Mouse (Mus musculus) forebrain, embryonic 10.5 days (tissue): ENCODE data around the gene Zfp524. TPM values are rescaled to one million over a fixed set of nuclear protein-coding genes. Genes with fewer than 3 reads are reported as not detected.
A peak's percentile ranks its signal among the peaks of the same experiment; 100 is the strongest.
"Not testable (repeated sequence)": the region's sequence is repeated elsewhere in the genome, so short reads cannot be mapped to it uniquely, and the experiment has no call there.

Experiments used
- DNase-seq: peaks from one replicate; pipeline ENCODE4 v3.0.0-alpha.2; 2017; ENCODE audit warnings: low spot score; ENCODE audit errors: extremely low spot score
- H3K27ac ChIP-seq: fragments of 300-500 bp; sonication (generic); 2 replicates; pipeline ENCODE4 v1.5.1; 2016; ENCODE audit warnings: mild to moderate bottlenecking
- H3K27me3 ChIP-seq: fragments of 300-500 bp; sonication (generic); 2 replicates; pipeline ENCODE4 v1.6.1; 2016; ENCODE audit warnings: mild to moderate bottlenecking; ENCODE audit not compliant: poor library complexity, severe bottlenecking
- H3K36me3 ChIP-seq: fragments of 300-500 bp; sonication (generic); replicated peaks from 2 replicates; pipeline ENCODE4 v1.6.1; 2016; ENCODE audit warnings: mild to moderate bottlenecking, moderate library complexity
- H3K4me1 ChIP-seq: fragments of 300-500 bp; sonication (generic); 2 replicates; pipeline ENCODE4 v1.6.1; 2016
- H3K4me3 ChIP-seq: fragments of 300-500 bp; sonication (generic); 2 replicates; pipeline ENCODE4 v1.5.1; 2016; ENCODE audit warnings: mild to moderate bottlenecking, moderate library complexity
- H3K9me3 ChIP-seq: fragments of 300-500 bp; sonication (generic); 2 replicates; pipeline ENCODE4 v1.6.1; 2016; ENCODE audit warnings: mild to moderate bottlenecking, moderate library complexity
- WGBS: fragments of 180-500 bp; shearing (Covaris S2); methylation state at CpG from one replicate; pipeline ENCODE4 v1.1.7; 2016; 5-methylcytosine and 5-hydroxymethylcytosine counted together
- polyA plus RNA-seq: library from polyadenylated mRNA; unstranded; fragments of >200 nt; fragmentation: Nextera tagmentation; extraction: Ambion mirVana; gene quantifications from 2 replicates; pipeline ENCODE4 v1.2.1, GENCODE M21; 2016

The Zfp524 gene
- polyA plus RNA-seq, 1 experiment from 2014 or later: 8.4 TPM

GRCm38 (mm10) chr7:4996003-4996895 is 18.0 kb upstream of the Zfp524 start, which contains the start of gene Zfp579:
Gene Zfp579, minus strand, starts transcription at chr7:4996158.
- Histone ChIP-seq H3K4me3 (peak within 1 kb of the TSS; percentile 82), H3K27ac (peak within 1 kb of the TSS; percentile 90), H3K4me1 (peaks cover 38% of the 10 kb centered on the region), H3K9me3 (peaks cover 28% of the 10 kb centered on the region), H3K27me3 (peaks cover 36% of the 10 kb centered on the region), H3K36me3 (peaks cover 34% of the 10 kb centered on the region)
- WGBS: 6% methylated on average over 23 of the region's 26 CpGs
- peak; percentile 94 for DNase-seq

DNA sequence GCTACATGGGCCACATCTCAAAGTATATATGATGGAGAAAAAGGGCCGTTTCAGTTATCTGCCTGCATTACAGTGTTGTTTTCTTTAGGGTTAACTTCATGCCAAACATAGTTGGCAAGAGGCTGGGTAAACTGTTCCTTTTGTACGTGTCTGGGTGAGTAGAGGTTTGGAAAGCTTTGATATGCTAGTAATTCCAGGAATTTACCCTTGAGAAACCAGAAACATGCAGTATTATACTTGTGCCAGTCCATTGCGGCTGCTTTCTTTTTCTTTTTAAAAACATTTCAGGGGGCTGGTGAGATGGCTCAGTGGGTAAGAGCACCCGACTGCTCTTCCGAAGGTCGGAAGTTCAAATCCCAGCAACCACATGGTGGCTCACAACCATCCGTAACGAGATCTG is 17.3 kb upstream of the Zfp524 start:
- H3K36me3 ChIP-seq: peaks cover 27% of the 10 kb centered on the region
- peaks cover 27% of the 10 kb centered on the region for H3K9me3 ChIP-seq
- peaks cover 38% of the 10 kb centered on the region for H3K4me1 ChIP-seq
- 69% methylated on average over 8 of the region's 8 CpGs for WGBS
- peaks cover 36% of the 10 kb centered on the region for H3K27me3 ChIP-seq
- peak overlapping the region; percentile 90 for H3K27ac ChIP-seq
- H3K4me3 ChIP-seq: peak overlapping the region; percentile 82
- DNase-seq: no peak

DNA sequence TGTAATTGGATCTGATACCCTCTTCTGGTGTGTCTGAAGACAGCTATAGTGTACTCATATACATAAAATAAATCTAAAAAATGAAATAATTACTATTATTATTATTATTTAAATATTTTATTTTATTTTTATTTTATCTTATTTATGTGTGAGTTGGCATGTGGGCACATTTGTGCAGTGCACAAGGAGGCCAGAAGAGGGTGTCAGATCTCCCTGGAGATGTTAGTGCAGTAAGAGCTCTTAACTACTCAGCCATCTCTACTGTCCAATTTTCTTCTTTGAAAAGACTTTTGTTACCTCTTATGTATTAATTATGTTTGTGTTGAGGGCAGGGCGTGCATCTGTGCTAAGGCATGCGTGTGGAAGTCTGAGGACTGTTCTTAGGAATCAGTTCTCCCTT is 14.3 kb upstream of the Zfp524 start:
- Histone ChIP-seq H3K27ac (no peak overlapping the region), H3K4me3 (no peak overlapping the region), H3K27me3 (peaks cover 7% of the 10 kb centered on the region), H3K36me3 (no peaks in the 10 kb centered on the region), H3K9me3 (peaks cover 10% of the 10 kb centered on the region), H3K4me1 (peaks cover 19% of the 10 kb centered on the region)
- DNase-seq: no peak
- 52% methylated on average over 2 of the region's 2 CpGs for WGBS

DNA sequence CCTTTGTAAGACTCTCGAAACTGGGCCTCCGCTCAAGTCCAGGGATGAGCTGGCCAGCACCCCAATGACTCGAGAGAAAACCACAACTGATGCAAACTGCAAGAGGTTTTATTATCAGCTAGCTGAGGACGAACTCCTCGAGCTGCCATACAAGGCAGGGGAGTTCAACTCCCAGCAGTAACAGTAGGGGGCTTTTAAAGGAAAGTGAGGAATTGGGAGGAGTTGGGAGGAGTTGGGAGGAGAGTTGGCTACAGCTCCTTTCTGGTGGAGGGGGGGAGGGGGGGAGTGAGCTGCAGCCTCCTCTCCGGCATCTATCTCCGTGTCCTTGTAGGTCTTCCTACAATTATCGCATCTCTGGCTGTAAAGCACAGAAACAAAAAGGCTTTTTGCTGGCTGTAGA is 11.3 kb upstream of the Zfp524 start:
- not testable (repeated sequence) for DNase-seq, H3K27me3 ChIP-seq, H3K4me1 ChIP-seq, H3K4me3 ChIP-seq, H3K27ac ChIP-seq
- 80% methylated on average over 8 of the region's 8 CpGs for WGBS
- H3K9me3 ChIP-seq: peaks cover 10% of the 10 kb centered on the region; the same call in 1 of the 2 replicates
- H3K36me3 ChIP-seq: peaks cover 24% of the 10 kb centered on the region

- no peak for DNase-seq
- H3K36me3 ChIP-seq: peaks cover 78% of the 10 kb centered on the region
Observed at GRCm38 (mm10) chr7:5008229-5008628, 6.0 kb upstream of the Zfp524 start.

DNA sequence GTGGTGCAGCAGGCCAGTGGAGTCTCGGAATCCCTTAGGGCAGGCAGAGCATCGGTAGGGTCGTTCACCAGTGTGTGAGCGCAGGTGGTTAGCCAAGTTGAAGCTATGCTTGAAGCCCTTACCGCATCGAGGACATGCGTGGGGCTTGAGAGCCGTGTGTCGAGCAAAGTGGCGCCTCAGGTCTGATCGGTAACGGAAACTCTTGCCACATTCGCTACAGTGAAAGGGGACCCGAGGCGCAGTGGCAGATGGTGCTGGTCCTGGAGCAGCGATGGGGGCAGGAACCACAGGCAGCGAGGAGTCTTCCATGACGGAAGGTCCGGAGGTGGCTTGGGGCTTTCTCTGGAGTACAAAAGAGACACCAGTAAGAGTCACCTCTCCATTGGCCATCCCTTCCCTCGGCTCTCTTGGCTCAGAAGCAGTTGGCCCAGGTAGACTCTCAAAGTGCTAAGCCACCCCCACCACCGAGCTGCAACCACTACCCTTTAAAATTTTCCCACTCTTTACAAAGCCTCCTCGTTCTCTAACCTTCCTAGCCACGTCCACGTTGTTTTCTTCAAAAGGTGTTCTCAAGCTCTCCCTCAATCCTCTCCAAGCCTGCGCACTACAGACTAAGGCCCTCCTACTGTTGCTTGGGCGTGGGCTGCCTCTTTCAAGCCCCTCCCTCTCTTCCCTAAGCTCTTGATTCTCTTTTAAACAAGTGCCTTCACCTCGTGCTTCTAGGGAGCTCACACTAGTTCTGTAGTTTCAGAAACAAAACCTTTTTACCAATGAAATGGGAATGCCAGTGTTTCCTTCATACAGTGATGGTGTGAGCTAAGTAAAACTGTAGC is 1.3 kb upstream of the Zfp524 start:
- H3K4me1 ChIP-seq: peaks cover 18% of the 10 kb centered on the region
- peaks cover 64% of the 10 kb centered on the region for H3K36me3 ChIP-seq
- H3K4me3 ChIP-seq: peak overlapping the region; percentile 73
- H3K27ac ChIP-seq: 0 out of 2 replicates have a peak overlapping the region, but pooled peaks have one; percentile 15
- peaks cover 27% of the 10 kb centered on the region for H3K9me3 ChIP-seq
- WGBS: 91% methylated on average over 27 of the region's 27 CpGs
- no peak for DNase-seq
- H3K27me3 ChIP-seq: no peaks in the 10 kb centered on the region

More at GRCm38 (mm10) chr7:5008229-5008628, 6.0 kb upstream of the Zfp524 start:
- H3K4me1 ChIP-seq: peaks cover 4% of the 10 kb centered on the region
- H3K27ac ChIP-seq: no peak overlapping the region
- no peaks in the 10 kb centered on the region for H3K27me3 ChIP-seq
- no peak overlapping the region for H3K4me3 ChIP-seq
- 97% methylated on average over 26 of the region's 26 CpGs for WGBS
- peaks cover 18% of the 10 kb centered on the region for H3K9me3 ChIP-seq

- H3K4me3 ChIP-seq: peak within 1 kb of the TSS; percentile 73
- no peaks in the 10 kb centered on the region for H3K27me3 ChIP-seq
- H3K4me1 ChIP-seq: peaks cover 25% of the 10 kb centered on the region
- H3K36me3 ChIP-seq: peaks cover 44% of the 10 kb centered on the region
- peak within 1 kb of the TSS; percentile 96 for H3K27ac ChIP-seq
- peaks cover 16% of the 10 kb centered on the region; the same call in 1 of the 2 replicates for H3K9me3 ChIP-seq
- under 1% methylated on average over 57 of the region's 76 CpGs for WGBS
- peak; percentile 95 for DNase-seq
Observed at GRCm38 (mm10) chr7:5015118-5016001, 1.1 kb downstream of the Zfp524 start, which contains the start of gene Gm44973. Gene Gm44973, plus strand, starts transcription at chr7:5015496.

DNA sequence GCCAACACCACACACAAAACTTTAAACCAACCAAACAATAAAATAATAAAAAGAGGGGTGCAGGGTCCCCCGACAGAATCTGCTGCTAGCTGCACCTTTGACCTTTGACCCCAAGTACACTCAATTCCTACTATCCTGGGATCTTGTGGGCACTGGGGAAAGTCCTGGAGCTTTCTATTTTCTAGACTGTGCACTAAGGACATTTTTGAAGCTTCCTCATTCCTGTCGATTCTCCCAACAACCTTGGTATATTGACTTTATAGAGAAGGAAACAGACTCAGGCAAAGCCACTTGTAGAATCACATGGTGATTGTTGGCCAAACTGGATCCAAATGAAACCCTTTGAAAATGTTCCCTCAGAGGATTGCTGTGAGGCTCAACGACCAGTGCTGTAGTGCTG is 1.8 kb downstream of the Zfp524 start:
- H3K4me1 ChIP-seq: peaks cover 28% of the 10 kb centered on the region
- H3K36me3 ChIP-seq: peaks cover 37% of the 10 kb centered on the region
- H3K27me3 ChIP-seq: no peaks in the 10 kb centered on the region
- peak overlapping the region; percentile 73 for H3K4me3 ChIP-seq
- H3K27ac ChIP-seq: peak overlapping the region; percentile 96
- H3K9me3 ChIP-seq: peaks cover 16% of the 10 kb centered on the region; the same call in 1 of the 2 replicates
- DNase-seq: no peak
- 74% methylated on average over 3 of the region's 3 CpGs for WGBS

GRCm38 (mm10) chr7:5016920-5017319 is 2.7 kb downstream of the Zfp524 start:
- no peaks in the 10 kb centered on the region for H3K27me3 ChIP-seq
- H3K36me3 ChIP-seq: peaks cover 32% of the 10 kb centered on the region
- WGBS: 97% methylated on average over 2 of the region's 2 CpGs

DNA sequence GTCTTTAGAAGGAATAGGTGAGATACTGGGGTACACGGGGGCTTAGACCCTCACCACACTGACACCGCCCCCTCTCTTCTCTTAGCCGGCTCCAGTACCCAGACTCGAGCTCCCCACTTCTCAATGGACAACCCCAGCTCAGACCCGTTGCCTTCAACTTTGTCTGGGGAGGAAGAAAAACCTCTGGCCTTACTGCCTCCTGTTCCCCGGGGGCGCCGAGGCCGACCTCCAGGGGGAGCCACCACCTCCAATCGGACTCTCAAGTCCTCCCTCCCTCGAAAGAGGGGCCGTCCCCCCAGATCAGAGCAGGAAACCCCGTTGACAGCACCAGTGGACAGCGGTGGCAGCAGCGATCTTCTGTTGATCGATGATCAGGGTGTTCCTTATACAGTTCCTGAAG is 3.1 kb downstream of the Zfp524 start:
- no peak for DNase-seq
- Histone ChIP-seq H3K4me3 (no peak overlapping the region), H3K27me3 (no peaks in the 10 kb centered on the region), H3K9me3 (peaks cover 16% of the 10 kb centered on the region; the same call in 1 of the 2 replicates), H3K27ac (no peak overlapping the region), H3K4me1 (peaks cover 41% of the 10 kb centered on the region), H3K36me3 (peaks cover 32% of the 10 kb centered on the region)
- 91% methylated on average over 16 of the region's 16 CpGs for WGBS

More at GRCm38 (mm10) chr7:5016920-5017319, 2.7 kb downstream of the Zfp524 start:
- H3K27ac ChIP-seq: no peak overlapping the region
- H3K9me3 ChIP-seq: peaks cover 16% of the 10 kb centered on the region; the same call in 1 of the 2 replicates
- H3K4me3 ChIP-seq: no peak overlapping the region
- DNase-seq: no peak
- peaks cover 37% of the 10 kb centered on the region for H3K4me1 ChIP-seq

GRCm38 (mm10) chr7:5017931-5018330 is 3.7 kb downstream of the Zfp524 start:
- no peak overlapping the region for H3K27ac ChIP-seq
- peaks cover 16% of the 10 kb centered on the region; the same call in 1 of the 2 replicates for H3K9me3 ChIP-seq
- WGBS: 95% methylated on average over 21 of the region's 21 CpGs
- no peak overlapping the region for H3K4me3 ChIP-seq
- no peak for DNase-seq
- H3K4me1 ChIP-seq: peaks cover 41% of the 10 kb centered on the region
- peaks cover 32% of the 10 kb centered on the region for H3K36me3 ChIP-seq
- no peaks in the 10 kb centered on the region for H3K27me3 ChIP-seq
